Mouse (Mus musculus): ENCODE measurements around the gene Bcl2l12. TPM values are rescaled to one million over a fixed set of nuclear protein-coding genes. Genes with fewer than 3 reads are reported as not detected.
A peak's percentile ranks its signal among the peaks of the same experiment; 100 is the strongest.

Bcl2l12 gene
- polyA plus RNA-seq, 1 experiment from 2014 or later, result 67.7 TPM

DNA sequence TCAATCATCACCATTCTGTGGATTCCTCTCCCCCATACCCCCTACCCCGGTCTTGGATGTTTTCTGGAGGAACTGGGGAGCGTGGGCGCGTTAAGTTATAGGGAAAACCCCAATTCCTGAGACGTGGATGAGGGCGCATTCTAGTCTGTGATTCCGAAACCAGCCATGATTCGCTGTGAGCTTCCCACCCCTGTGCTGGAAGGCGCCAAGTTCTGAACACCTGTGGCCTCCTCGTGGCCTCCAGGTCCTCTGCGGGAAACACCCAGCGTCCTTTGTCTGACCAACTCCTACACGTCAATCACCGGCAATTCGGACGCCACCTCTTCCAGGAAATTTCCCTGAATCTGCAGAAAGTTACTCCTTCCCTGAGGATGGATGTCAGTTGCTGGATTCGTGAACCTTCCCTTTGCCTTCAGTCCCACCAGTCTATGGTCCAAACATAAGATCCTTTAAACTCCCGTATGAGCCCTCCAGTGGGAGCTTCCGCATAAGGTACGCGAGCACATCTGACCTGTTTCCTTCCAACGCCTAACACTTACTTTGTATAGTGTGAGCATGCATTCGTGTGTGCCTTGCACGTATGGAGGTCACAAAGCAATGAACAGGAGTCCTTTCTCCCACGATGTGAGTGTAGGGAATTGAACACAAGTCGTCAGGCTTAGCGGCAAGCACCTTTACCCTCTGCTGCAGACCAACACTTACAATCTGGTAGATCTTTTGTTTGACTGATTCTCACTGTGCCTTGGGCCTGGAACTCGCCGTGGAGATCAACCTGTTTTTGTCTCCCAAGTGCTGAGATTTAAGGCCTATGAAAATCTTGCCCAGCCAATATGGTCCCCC is 11.4 kb downstream of the Bcl2l12 start:
- Histone ChIP-seq H3K4me1 (peaks cover 37% of the 10 kb centered on the region), H3K4me3 (replicated peaks) (peak overlapping the region; percentile 98), H3K36me3 (peaks cover 24% of the 10 kb centered on the region), H3K9ac (peak overlapping the region; percentile 69), H3K27ac (replicated peaks) (peak overlapping the region; percentile 96), H3K4me2 (replicated peaks) (peak overlapping the region; percentile 68), H3K9me3 (replicated peaks) (no peaks in the 10 kb centered on the region), H3K27me3 (no peaks in the 10 kb centered on the region)
- under 1% methylated on average over 29 of the region's 29 CpGs for WGBS
- no peak; the same call in 1 of the 2 replicates for ATAC-seq (ENCODE audit: insufficient number of reproducible peaks, low FRiP score, low TSS enrichment, low read depth)

DNA sequence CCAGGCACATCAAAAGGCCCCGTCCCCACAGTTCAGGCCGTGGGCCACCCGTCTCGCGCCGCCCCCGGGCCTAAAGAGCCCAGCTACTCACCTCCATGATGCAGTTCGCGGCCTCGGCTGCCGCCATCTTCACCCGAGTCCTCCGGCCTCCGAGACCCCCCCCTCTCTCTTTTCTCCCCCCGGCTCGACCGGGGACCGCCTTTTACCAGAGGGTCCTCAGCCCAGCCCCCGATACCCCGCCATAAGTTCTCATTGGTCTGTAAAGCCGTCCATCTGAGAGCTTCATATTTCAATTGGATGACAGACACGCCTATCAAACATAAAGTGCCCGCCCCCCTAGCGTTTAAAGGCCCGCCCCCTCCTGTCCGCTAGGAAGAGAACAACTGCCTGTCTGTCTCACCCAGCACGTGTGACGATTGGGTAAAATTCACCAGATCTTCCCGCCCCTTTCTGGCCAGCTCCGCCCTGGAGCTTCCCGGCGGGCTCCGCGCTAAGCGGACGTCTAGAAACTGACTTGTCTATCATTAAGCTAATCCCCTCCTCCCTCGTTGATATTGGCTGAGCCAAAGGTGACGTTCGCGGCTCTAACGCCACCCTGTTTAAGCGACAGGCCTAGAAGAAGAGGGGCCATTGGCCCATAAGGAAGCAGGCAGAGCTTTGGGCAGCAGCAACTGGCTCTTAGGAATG is 12.2 kb downstream of the Bcl2l12 start, which contains the start of gene Prmt1:
Gene Prmt1 (minus strand): TSS at position 377 of the 687 bp plus-strand sequence.
- Histone ChIP-seq H3K4me2 (replicated peaks) (peak within 1 kb of the TSS; percentile 68), H3K36me3 (peaks cover 24% of the 10 kb centered on the region), H3K4me1 (peaks cover 37% of the 10 kb centered on the region), H3K9ac (peak within 1 kb of the TSS; percentile 97), H3K27me3 (no peaks in the 10 kb centered on the region), H3K27ac (replicated peaks) (peak within 1 kb of the TSS; percentile 96), H3K4me3 (replicated peaks) (peak within 1 kb of the TSS; percentile 98), H3K9me3 (replicated peaks) (no peaks in the 10 kb centered on the region)
- WGBS, result 1% methylated on average over 42 of the region's 42 CpGs
- ATAC-seq (ENCODE audit: insufficient number of reproducible peaks, low FRiP score, low TSS enrichment, low read depth), result peak; percentile 97

DNA sequence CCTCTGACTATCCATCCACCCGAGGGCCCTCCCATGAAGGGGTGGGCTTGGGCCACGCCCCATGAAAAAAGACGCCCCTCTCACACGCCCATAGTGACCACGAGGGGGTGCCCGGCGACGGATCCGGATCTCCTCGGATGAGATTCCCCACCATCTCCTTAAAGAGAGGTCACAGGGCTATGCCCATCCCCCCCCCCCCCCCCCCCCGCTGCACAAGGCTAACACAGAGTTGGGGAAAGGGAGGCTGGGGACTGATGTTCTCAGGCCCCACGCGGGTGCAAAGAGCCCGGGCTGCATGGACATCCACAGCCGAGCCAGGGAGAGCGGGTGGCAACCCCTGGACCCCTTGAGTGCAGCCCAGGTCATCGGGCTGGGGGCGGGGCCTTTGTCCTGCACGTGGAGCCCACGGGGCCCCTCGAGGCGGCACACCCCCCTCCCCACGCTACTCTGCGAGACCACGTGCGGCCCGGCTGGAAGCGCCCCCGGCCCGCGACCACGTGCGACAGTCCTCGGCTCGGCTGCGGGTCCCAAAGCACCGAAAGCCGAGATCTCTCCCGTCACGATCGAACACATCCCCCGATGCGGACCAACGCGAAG is 12.8 kb downstream of the Bcl2l12 start:
- ATAC-seq (ENCODE audit: insufficient number of reproducible peaks, low FRiP score, low TSS enrichment, low read depth), result no peak
- Histone ChIP-seq H3K27ac (replicated peaks) (peak overlapping the region; percentile 95), H3K4me3 (replicated peaks) (peak overlapping the region; percentile 98), H3K4me2 (replicated peaks) (peak overlapping the region; percentile 68), H3K9me3 (replicated peaks) (no peaks in the 10 kb centered on the region), H3K36me3 (peaks cover 24% of the 10 kb centered on the region), H3K27me3 (no peaks in the 10 kb centered on the region), H3K4me1 (peaks cover 37% of the 10 kb centered on the region), H3K9ac (peak overlapping the region; percentile 97)
- WGBS, result under 1% methylated on average over 43 of the region's 45 CpGs

DNA sequence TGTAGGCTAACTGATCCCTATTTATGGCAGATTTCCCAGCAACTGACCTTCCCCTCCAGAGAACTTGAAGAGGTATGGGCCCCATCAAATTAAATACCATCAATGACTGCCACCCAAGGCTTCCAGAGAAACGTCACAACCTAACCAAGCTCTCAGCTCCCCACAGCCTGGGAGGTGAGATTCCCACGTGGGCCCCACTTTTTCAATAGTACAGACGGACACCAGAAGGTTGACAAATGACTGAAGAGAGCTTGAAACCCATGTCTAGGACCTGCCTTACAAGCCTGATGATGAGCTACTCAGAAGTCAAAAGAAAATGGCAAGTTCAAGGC is 13.7 kb downstream of the Bcl2l12 start:
- peak overlapping the region; percentile 68 for H3K4me2 ChIP-seq (replicated peaks)
- H3K4me3 ChIP-seq (replicated peaks), result peak overlapping the region; percentile 98
- H3K27me3 ChIP-seq, result no peaks in the 10 kb centered on the region
- peaks cover 37% of the 10 kb centered on the region for H3K4me1 ChIP-seq
- no peak for ATAC-seq (ENCODE audit: insufficient number of reproducible peaks, low FRiP score, low TSS enrichment, low read depth)
- H3K9me3 ChIP-seq (replicated peaks), result no peaks in the 10 kb centered on the region
- H3K9ac ChIP-seq, result no peak overlapping the region
- H3K27ac ChIP-seq (replicated peaks), result peak overlapping the region; percentile 29; the same call in 1 of the 2 replicates
- WGBS, result 38% methylated on average over 3 of the region's 3 CpGs
- peaks cover 31% of the 10 kb centered on the region for H3K36me3 ChIP-seq

DNA sequence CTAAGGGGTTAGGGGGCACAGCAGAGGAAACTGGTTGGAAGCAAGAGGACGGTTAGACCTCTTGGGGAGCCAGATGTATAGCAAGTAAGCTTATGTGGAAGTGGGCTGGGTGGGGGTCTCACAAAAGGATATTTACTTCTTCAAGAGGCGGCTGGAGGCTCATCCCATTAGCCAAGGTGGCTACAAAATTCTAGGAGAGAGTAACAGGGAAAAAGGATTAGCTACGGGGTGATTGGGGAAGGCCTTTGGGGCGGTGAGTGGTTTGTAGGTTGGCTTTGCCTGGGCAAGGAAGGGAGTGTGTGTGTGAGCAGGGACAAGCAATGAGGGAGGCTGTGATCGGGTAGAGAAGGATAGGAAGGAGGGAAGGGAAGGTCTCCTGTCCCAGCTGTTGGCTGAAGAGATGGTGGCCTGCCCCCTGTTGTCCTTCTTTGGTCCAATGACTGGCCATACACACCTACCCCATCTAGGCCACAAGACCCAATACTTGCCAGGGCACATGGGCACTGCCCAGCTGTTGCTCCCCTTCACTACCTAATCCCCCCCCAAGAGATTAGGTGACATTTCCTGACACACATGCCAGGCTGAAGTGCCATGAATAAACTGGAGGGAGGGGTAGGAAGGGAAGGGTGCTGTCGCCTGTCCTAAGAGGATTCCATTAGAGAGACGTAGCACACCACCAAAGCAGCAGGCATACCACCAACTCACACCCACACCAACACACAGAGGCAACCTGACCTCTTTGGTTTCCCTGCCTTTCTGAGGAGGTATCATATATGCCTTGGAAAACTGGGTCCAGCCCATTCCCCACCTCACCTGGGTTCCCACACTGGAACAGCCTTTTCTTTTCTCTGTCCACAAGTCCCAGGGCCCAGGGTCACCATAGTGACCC is 14.3 kb downstream of the Bcl2l12 start:
- H3K9me3 ChIP-seq (replicated peaks), result no peaks in the 10 kb centered on the region
- no peaks in the 10 kb centered on the region for H3K27me3 ChIP-seq
- peaks cover 35% of the 10 kb centered on the region for H3K4me1 ChIP-seq
- peak overlapping the region; percentile 98 for H3K4me3 ChIP-seq (replicated peaks)
- ATAC-seq (ENCODE audit: insufficient number of reproducible peaks, low FRiP score, low TSS enrichment, low read depth), result no peak
- H3K9ac ChIP-seq, result no peak overlapping the region
- H3K27ac ChIP-seq (replicated peaks), result peak overlapping the region; percentile 63
- peak overlapping the region; percentile 68 for H3K4me2 ChIP-seq (replicated peaks)
- peaks cover 37% of the 10 kb centered on the region for H3K36me3 ChIP-seq
- WGBS, result 61% methylated on average over 7 of the region's 7 CpGs

DNA sequence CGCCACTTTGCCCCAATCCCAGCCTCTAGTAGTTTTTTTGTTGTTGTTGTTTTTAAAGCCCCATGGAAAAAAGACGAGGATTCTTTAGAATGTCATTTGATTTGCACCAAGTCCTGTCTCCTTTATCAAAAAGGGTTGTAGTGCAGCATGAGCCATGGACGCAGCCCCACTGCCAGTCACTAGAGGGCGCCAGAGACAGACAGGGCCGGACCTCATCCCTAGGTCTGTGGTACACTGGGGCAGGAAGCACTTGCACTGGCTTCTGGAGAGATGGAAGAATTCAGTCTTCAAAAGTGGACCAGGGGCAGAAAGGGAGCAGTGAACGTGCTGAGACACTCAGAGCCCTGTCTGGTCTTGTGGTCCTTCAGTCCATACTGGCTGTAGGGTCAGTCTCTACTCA is 15.4 kb downstream of the Bcl2l12 start:
- WGBS, result 35% methylated on average over 6 of the region's 6 CpGs
- Histone ChIP-seq H3K27me3 (no peaks in the 10 kb centered on the region), H3K36me3 (peaks cover 48% of the 10 kb centered on the region), H3K27ac (replicated peaks) (no peak overlapping the region), H3K4me1 (peaks cover 28% of the 10 kb centered on the region), H3K4me3 (replicated peaks) (no peak overlapping the region), H3K9me3 (replicated peaks) (no peaks in the 10 kb centered on the region), H3K9ac (no peak overlapping the region), H3K4me2 (replicated peaks) (no peak overlapping the region)
- no peak for ATAC-seq (ENCODE audit: insufficient number of reproducible peaks, low FRiP score, low TSS enrichment, low read depth)

DNA sequence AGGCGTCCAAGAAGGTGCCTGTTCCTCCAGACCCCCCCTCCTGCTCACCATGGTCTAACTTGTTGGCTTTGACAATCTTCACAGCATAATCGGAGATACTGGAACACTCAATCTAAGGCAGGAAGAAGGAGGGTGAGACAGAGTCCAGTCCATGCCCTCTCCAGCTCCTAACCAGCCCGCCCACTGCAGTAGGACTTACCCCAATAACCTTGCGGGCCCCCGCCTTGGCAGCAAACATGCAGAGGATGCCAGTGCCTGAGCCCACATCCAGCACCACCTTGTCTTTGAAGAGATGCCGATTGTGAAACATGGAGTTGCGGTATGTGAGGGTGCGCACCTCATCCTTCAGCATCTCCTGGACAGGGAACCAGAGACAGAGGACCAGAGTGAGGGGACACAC is 17.0 kb downstream of the Bcl2l12 start:
- Histone ChIP-seq H3K4me1 (peaks cover 20% of the 10 kb centered on the region), H3K27ac (replicated peaks) (no peak overlapping the region), H3K9ac (no peak overlapping the region), H3K9me3 (replicated peaks) (no peaks in the 10 kb centered on the region), H3K4me2 (replicated peaks) (no peak overlapping the region), H3K36me3 (peaks cover 64% of the 10 kb centered on the region), H3K4me3 (replicated peaks) (no peak overlapping the region), H3K27me3 (no peaks in the 10 kb centered on the region)
- no peak for ATAC-seq (ENCODE audit: insufficient number of reproducible peaks, low FRiP score, low TSS enrichment, low read depth)
- WGBS, result 93% methylated on average over 8 of the region's 8 CpGs

DNA sequence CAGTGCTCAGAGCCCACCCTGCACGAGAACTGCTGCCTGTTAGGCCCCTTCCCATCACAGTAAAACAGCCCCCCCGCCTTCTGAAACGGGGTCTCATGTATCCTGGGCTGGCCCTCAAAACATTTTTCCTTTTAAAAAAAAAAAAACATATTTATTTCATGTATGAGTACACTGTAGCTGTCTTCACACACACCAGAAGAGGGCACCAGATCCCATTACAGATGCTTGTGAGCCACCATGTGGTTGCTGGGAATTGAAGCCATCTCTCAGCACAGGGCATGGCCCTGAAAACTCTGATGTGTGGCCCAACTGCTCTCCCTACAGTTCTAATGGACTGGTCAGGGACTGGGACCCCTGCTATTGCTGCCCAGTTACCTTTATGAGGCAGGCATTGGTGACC is 20.2 kb downstream of the Bcl2l12 start:
- no peaks in the 10 kb centered on the region for H3K9me3 ChIP-seq (replicated peaks)
- peaks cover 76% of the 10 kb centered on the region for H3K36me3 ChIP-seq
- no peak overlapping the region for H3K9ac ChIP-seq
- 83% methylated on average over 3 of the region's 3 CpGs for WGBS
- H3K4me2 ChIP-seq (replicated peaks), result no peak overlapping the region
- peaks cover 19% of the 10 kb centered on the region for H3K4me1 ChIP-seq
- no peaks in the 10 kb centered on the region for H3K27me3 ChIP-seq
- H3K27ac ChIP-seq (replicated peaks), result no peak overlapping the region
- no peak overlapping the region for H3K4me3 ChIP-seq (replicated peaks)
- ATAC-seq (ENCODE audit: insufficient number of reproducible peaks, low FRiP score, low TSS enrichment, low read depth), result no peak

DNA sequence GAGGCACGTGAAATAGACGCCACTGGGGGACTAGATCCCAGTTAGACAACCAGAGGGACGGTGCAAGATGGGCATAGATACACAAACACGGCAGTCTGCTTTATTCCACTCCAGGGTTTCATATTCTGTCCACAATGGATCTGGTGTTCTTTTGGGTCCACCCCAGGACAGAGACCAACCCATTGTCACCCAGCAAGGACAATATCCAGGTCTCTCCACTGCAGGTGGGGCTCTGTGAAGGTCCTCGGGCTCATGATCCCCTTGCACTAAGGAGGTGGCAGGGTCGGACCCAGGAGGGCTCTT is 23.4 kb downstream of the Bcl2l12 start:
- Histone ChIP-seq H3K27ac (replicated peaks) (peak overlapping the region; percentile 93), H3K4me1 (peaks cover 36% of the 10 kb centered on the region), H3K36me3 (peaks cover 48% of the 10 kb centered on the region), H3K4me2 (replicated peaks) (peak overlapping the region; percentile 76), H3K9ac (no peak overlapping the region), H3K27me3 (no peaks in the 10 kb centered on the region), H3K9me3 (replicated peaks) (no peaks in the 10 kb centered on the region), H3K4me3 (replicated peaks) (peak overlapping the region; percentile 59)
- ATAC-seq (ENCODE audit: insufficient number of reproducible peaks, low FRiP score, low TSS enrichment, low read depth), result no peak
- 26% methylated on average over 6 of the region's 6 CpGs for WGBS

DNA sequence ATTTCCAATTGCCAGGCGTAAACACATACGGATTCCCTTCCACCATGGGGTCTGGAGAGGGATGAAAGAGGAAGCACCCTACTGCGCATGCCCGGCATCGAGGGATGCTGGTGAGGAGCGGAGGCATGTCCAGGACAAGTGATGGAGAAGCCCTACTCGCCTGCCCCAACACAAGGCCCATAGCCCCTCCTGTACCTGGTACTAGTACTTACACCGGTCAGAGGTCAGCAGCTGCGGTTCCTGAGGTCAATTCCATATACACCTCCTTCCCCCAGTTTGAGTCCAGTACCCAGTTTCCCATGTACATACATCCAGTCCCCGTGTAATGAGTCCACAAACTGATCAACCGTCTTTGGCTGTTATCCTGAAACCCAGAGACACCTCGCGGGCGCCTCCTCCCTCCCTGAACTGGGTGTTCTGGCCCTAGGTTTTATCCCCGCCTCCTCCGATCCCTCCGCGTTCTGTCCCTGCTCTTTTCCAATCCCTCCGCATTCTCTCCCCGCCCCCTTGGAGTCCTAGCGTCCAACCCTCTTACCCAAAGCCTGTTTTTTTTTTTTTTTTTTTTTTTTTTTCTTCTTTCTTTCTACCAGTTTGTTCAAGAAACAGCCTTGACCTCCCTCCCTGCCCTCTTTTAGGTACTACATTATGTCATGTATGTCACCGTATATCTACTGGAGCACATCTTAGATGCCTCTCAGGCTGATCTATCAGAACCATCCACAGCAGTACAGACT is 24.0 kb downstream of the Bcl2l12 start, which contains the start of gene Cpt1c:
Gene Cpt1c (minus strand): TSS at position 469 of the 734 bp plus-strand sequence.
- Histone ChIP-seq H3K36me3 (peaks cover 43% of the 10 kb centered on the region), H3K27me3 (no peaks in the 10 kb centered on the region), H3K27ac (replicated peaks) (peak within 1 kb of the TSS; percentile 93), H3K4me2 (replicated peaks) (peak within 1 kb of the TSS; percentile 76), H3K9me3 (replicated peaks) (no peaks in the 10 kb centered on the region), H3K9ac (peak within 1 kb of the TSS; percentile 50), H3K4me3 (replicated peaks) (peak within 1 kb of the TSS; percentile 59), H3K4me1 (peaks cover 36% of the 10 kb centered on the region)
- ATAC-seq (ENCODE audit: insufficient number of reproducible peaks, low FRiP score, low TSS enrichment, low read depth), result peak; percentile 58; the same call in 1 of the 2 replicates
- 2% methylated on average over 22 of the region's 22 CpGs for WGBS

Measured in embryonic facial prominence, embryonic 15.5 days (tissue).